34 mouse cellular contexts compared by ENCODE assay signal in genomic region chr11:100105576-100106122, GRCm38 (mm10). TPM values are rescaled to one million over a fixed set of nuclear protein-coding genes. Genes with fewer than 3 reads are reported as not detected.
"Had no signal": no experiment of that assay in that cellular context is flagged by ENCODE, and none has a peak within 500 bp of the region (broad histone marks: within the 10 kb centered on the region; RNA-seq: fewer than 3 reads in every experiment).

Gene Krt36 (minus strand): TSS chr11:100105626.

- DNase-seq: left cerebral cortex, postnatal 4 days; liver; liver, embryonic 13.5 days; liver, postnatal 0 days; lung, adult 18-20 months; lung, adult 2 months; lung, embryonic 14.5 days; lung, postnatal 10 days; lung, postnatal 14 days; lung, postnatal 36 days; lung, postnatal 4 days; midbrain, embryonic 14.5 days had no signal

- H3K36me3 ChIP-seq: limb, embryonic 12.5 days; limb, embryonic 13.5 days; liver, embryonic 12.5 days; liver, embryonic 13.5 days; liver, embryonic 15.5 days; lung, embryonic 15.5 days; midbrain, embryonic 10.5 days; midbrain, embryonic 12.5 days; midbrain, embryonic 13.5 days; midbrain, embryonic 15.5 days; neural tube, embryonic 12.5 days had no signal

- H3K4me3 ChIP-seq: left cerebral cortex, adult 2 months; limb, embryonic 12.5 days; limb, embryonic 13.5 days; liver, embryonic 12.5 days; liver, embryonic 13.5 days; liver, embryonic 15.5 days; lung, embryonic 15.5 days; megakaryocyte, embryonic 14.5 days; midbrain, embryonic 10.5 days; midbrain, embryonic 12.5 days; midbrain, embryonic 13.5 days; midbrain, embryonic 15.5 days; myocyte; neural tube, embryonic 12.5 days had no signal

- H3K27ac ChIP-seq: left cerebral cortex, adult 2 months; limb, embryonic 12.5 days; limb, embryonic 13.5 days; liver, embryonic 12.5 days; liver, embryonic 13.5 days; liver, embryonic 14.5 days; liver, embryonic 15.5 days; lung, embryonic 15.5 days; macrophage; midbrain, embryonic 10.5 days; midbrain, embryonic 12.5 days; midbrain, embryonic 13.5 days; midbrain, embryonic 15.5 days; neural tube, embryonic 12.5 days had no signal

- H3K9me3 ChIP-seq: limb, embryonic 12.5 days; limb, embryonic 13.5 days; liver, embryonic 12.5 days; liver, embryonic 13.5 days; liver, embryonic 15.5 days; lung, embryonic 15.5 days; megakaryocyte, embryonic 14.5 days; midbrain, embryonic 10.5 days; midbrain, embryonic 12.5 days; midbrain, embryonic 13.5 days; midbrain, embryonic 15.5 days; neural tube, embryonic 12.5 days had no signal

- ATAC-seq: liver, embryonic 12.5 days; liver, postnatal 0 days; lung, postnatal 0 days; midbrain, embryonic 13.5 days; midbrain, embryonic 15.5 days; midbrain, embryonic 16.5 days had no signal

- H3K4me2 ChIP-seq: limb, embryonic 12.5 days; limb, embryonic 13.5 days; liver, embryonic 11.5 days; liver, embryonic 12.5 days; liver, embryonic 13.5 days; liver, embryonic 15.5 days; lung, embryonic 14.5 days; lung, embryonic 15.5 days; midbrain, embryonic 12.5 days; midbrain, embryonic 13.5 days; midbrain, embryonic 15.5 days; neural tube, embryonic 12.5 days had no signal

- H3K9ac ChIP-seq: limb, embryonic 12.5 days; limb, embryonic 13.5 days; liver, embryonic 12.5 days; liver, embryonic 13.5 days; liver, embryonic 14.5 days; liver, embryonic 15.5 days; liver, postnatal 0 days; lung, embryonic 14.5 days; lung, embryonic 15.5 days; midbrain, embryonic 12.5 days; midbrain, embryonic 13.5 days; midbrain, embryonic 15.5 days; neural tube, embryonic 12.5 days had no signal

- H3K27me3 ChIP-seq: limb, embryonic 12.5 days; limb, embryonic 13.5 days; liver, embryonic 12.5 days; liver, embryonic 13.5 days; liver, embryonic 15.5 days; lung, embryonic 15.5 days; megakaryocyte, embryonic 14.5 days; midbrain, embryonic 12.5 days; midbrain, embryonic 13.5 days; midbrain, embryonic 15.5 days; neural tube, embryonic 12.5 days had no signal

- H3K4me1 ChIP-seq: limb, embryonic 12.5 days; limb, embryonic 13.5 days; liver, embryonic 12.5 days; liver, embryonic 13.5 days; liver, embryonic 15.5 days; lung, embryonic 15.5 days; megakaryocyte, embryonic 14.5 days; midbrain, embryonic 10.5 days; midbrain, embryonic 12.5 days; midbrain, embryonic 15.5 days; neural tube, embryonic 12.5 days had no signal

RNA-seq across cellular contexts. Expression of gene Krt36, which starts in this region (rescaled TPM):
- polyA plus RNA-seq: liver, adult 2 months; liver, embryonic 11.5 days; liver, embryonic 12.5 days; liver, embryonic 13.5 days; liver, embryonic 14.5 days; liver, embryonic 15.5 days; liver, embryonic 16.5 days; liver, postnatal 0 days; macrophage; midbrain, embryonic 10.5 days; midbrain, embryonic 12.5 days; midbrain, embryonic 13.5 days; midbrain, embryonic 14.5 days; midbrain, embryonic 15.5 days; midbrain, embryonic 16.5 days; midbrain, postnatal 0 days; myocyte; neural tube, embryonic 11.5 days; neural tube, embryonic 12.5 days had no signal
